Mouse (Mus musculus) kidney, embryonic 15.5 days (tissue): ENCODE data around the gene Nedd9. TPM values are rescaled to one million over a fixed set of nuclear protein-coding genes. Genes with fewer than 3 reads are reported as not detected.
A peak's percentile ranks its signal among the peaks of the same experiment; 100 is the strongest.

ENCODE experiments used
- ATAC-seq: fragments of 200-750 bp; cut with Nextera tagmentation; replicated peaks from 2 replicates; pipeline ENCODE4 v1.8.0; 2017; ENCODE audit warnings: moderate TSS enrichment; ENCODE audit not compliant: low FRiP score
- H3K27ac ChIP-seq: fragments of 300-500 bp; sonication (generic); 2 replicates; pipeline ENCODE4 v1.5.1; 2015; ENCODE audit warnings: mild to moderate bottlenecking, inconsistent platforms
- H3K27me3 ChIP-seq: fragments of 300-500 bp; sonication (generic); 2 replicates; pipeline ENCODE4 v1.6.1; 2015; ENCODE audit warnings: inconsistent platforms
- H3K36me3 ChIP-seq: fragments of 300-500 bp; sonication (generic); 2 replicates; pipeline ENCODE4 v1.6.1; 2015; ENCODE audit warnings: inconsistent platforms
- H3K4me1 ChIP-seq: fragments of 300-500 bp; sonication (generic); 2 replicates; pipeline ENCODE4 v1.6.1; 2015; ENCODE audit warnings: inconsistent platforms
- H3K4me2 ChIP-seq: fragments of 300-500 bp; sonication (generic); 2 replicates; pipeline ENCODE4 v1.6.1; 2015; ENCODE audit warnings: moderate library complexity, mild to moderate bottlenecking, inconsistent platforms
- H3K4me3 ChIP-seq: fragments of 300-500 bp; sonication (generic); replicated peaks from 2 replicates; pipeline ENCODE4 v1.5.1; 2015; ENCODE audit warnings: mild to moderate bottlenecking, inconsistent platforms
- H3K9ac ChIP-seq: fragments of 300-500 bp; sonication (generic); 2 replicates; pipeline ENCODE4 v1.6.1; 2015; ENCODE audit warnings: mild to moderate bottlenecking, inconsistent platforms
- H3K9me3 ChIP-seq: fragments of 300-500 bp; sonication (generic); replicated peaks from 2 replicates; pipeline ENCODE4 v1.6.1; 2016; ENCODE audit warnings: inconsistent platforms
- WGBS: fragments of 180-500 bp; shearing (Covaris S2); methylation state at CpG from one replicate; pipeline ENCODE4 v1.1.7; 2015; ENCODE audit warnings: mixed read lengths; 5-methylcytosine and 5-hydroxymethylcytosine counted together
- polyA plus RNA-seq: library from polyadenylated mRNA; unstranded; fragments of >200 nt; fragmentation: Nextera tagmentation; extraction: Ambion mirVana; gene quantifications from 2 replicates; pipeline ENCODE4 v1.2.1, GENCODE M21; 2015

Nedd9 gene
- polyA plus RNA-seq, 1 experiment from 2014 or later: 23.8 TPM

DNA sequence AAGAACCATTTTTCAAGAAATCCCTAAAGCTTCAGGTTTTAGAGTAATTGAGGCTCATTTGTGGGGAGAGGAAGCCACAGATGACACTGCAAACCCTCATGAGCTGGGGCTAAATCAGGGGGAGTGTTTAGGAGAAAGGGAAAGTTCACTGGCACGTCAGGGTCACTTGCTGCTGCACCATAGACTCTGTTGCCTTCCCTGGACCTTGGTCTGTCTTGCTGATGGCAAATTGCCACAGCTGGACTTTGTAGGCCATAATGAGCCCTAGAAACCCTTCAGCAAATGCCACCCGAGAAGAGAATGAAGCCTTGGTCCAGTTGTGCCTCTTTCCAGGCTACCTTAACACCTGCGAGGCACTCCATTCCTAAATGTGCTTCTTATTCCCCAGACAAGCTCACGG, 66.8 kb downstream of the Nedd9 start:
- no peaks in the 10 kb centered on the region for H3K9me3 ChIP-seq
- no peak overlapping the region for H3K4me3 ChIP-seq
- peaks cover 14% of the 10 kb centered on the region; the same call in 1 of the 2 replicates for H3K4me1 ChIP-seq
- H3K9ac ChIP-seq: no peak overlapping the region
- no peak overlapping the region for H3K4me2 ChIP-seq
- no peak overlapping the region for H3K27ac ChIP-seq
- H3K36me3 ChIP-seq: no peaks in the 10 kb centered on the region
- no peaks in the 10 kb centered on the region for H3K27me3 ChIP-seq
- 84% methylated on average over 4 of the region's 4 CpGs for WGBS
- no peak for ATAC-seq

- H3K4me1 ChIP-seq: peaks cover 8% of the 10 kb centered on the region; the same call in 1 of the 2 replicates
- no peak overlapping the region for H3K9ac ChIP-seq
- no peak overlapping the region for H3K27ac ChIP-seq
- H3K36me3 ChIP-seq: no peaks in the 10 kb centered on the region
- WGBS: 82% methylated on average over 13 of the region's 13 CpGs
- ATAC-seq: no peak
- no peaks in the 10 kb centered on the region for H3K9me3 ChIP-seq
- no peak overlapping the region for H3K4me3 ChIP-seq
- no peaks in the 10 kb centered on the region for H3K27me3 ChIP-seq
- no peak overlapping the region for H3K4me2 ChIP-seq
These were observed 68.8 kb downstream of the Nedd9 start for GRCm38 (mm10) chr13:41418198-41418869.

- Histone ChIP-seq H3K9ac (no peak overlapping the region), H3K9me3 (no peaks in the 10 kb centered on the region), H3K4me3 (no peak overlapping the region), H3K27me3 (no peaks in the 10 kb centered on the region), H3K36me3 (no peaks in the 10 kb centered on the region), H3K27ac (no peak overlapping the region), H3K4me1 (0 out of 2 replicates have a peak, but pooled peaks cover 4% of the 10 kb centered on the region), H3K4me2 (no peak overlapping the region)
- no peak for ATAC-seq
- 53% methylated on average over 11 of the region's 11 CpGs for WGBS
These were observed 70.8 kb downstream of the Nedd9 start for GRCm38 (mm10) chr13:41416065-41417016.

DNA sequence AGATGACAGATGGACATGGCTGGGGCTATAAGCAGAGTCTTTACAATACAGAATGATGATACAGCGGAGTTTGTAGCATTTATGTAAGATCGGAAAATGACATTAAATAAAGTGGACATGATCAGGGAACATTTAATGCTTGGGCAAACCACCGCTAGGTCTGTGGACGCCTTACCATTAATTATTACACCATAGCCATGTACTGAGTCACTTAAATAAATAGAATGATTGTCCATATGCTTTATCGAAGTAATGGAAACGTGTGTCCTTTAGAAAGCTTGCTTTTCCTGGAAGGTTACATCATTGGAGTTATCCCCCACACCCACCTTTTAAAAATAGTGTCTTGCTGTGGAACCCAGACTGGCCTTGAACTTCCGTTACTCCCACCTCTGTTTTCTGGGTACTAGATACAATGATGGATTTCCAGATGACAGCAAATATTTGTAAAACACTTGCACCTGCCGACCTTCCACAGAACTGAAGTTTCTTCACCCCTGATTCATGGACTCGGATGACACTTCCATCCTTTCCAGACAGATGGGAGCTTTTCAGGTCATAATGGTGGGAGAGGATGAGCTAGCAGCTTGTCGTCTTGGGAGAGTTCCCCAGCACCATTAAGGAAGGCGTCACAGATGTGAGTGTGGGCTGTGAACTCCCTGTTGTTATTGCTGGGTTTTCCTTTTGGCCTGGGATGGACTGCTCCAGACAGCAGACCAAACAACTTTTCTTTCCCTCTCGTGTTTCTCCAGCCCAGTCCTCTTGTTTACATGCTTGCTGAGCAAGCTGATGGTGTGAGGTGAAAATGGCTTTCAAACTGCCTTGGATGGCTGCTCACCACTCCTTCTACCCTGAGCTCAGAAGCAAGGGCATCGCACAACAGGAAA, 76.7 kb downstream of the Nedd9 start:
- no peaks in the 10 kb centered on the region for H3K36me3 ChIP-seq
- ATAC-seq: no peak
- no peak overlapping the region for H3K27ac ChIP-seq

DNA sequence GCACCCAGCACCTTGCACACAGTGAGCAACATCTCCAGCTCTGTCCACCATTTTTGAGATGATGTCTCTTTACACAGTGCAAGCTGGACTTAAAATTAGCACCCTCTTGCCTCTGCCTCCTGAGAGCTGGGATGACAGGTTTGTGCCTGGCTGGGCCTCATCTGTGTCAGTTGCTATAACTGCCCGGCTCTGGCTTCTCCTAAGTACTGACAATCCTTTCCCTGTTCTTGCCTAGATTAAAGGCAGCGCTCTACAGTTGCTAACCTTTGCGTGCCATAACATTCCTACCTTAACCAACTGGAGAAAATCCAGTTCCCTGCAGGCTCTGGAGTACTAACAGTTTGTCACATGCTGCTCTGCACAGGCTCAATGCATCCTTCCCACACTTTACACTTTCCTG, 77.9 kb downstream of the Nedd9 start:
- Histone ChIP-seq H3K4me2 (no peak overlapping the region), H3K27ac (no peak overlapping the region), H3K9ac (no peak overlapping the region), H3K9me3 (no peaks in the 10 kb centered on the region), H3K36me3 (no peaks in the 10 kb centered on the region), H3K4me1 (peaks cover 6% of the 10 kb centered on the region; the same call in 1 of the 2 replicates), H3K4me3 (no peak overlapping the region), H3K27me3 (no peaks in the 10 kb centered on the region)
- ATAC-seq: no peak
- WGBS: 86% methylated on average over 3 of the region's 3 CpGs

More for the DNA sequence above, 76.7 kb downstream of the Nedd9 start:
- Histone ChIP-seq H3K4me1 (peaks cover 6% of the 10 kb centered on the region; the same call in 1 of the 2 replicates), H3K27me3 (no peaks in the 10 kb centered on the region), H3K9ac (no peak overlapping the region), H3K4me2 (no peak overlapping the region), H3K4me3 (no peak overlapping the region), H3K9me3 (no peaks in the 10 kb centered on the region)
- WGBS: 51% methylated on average over 13 of the region's 13 CpGs

GRCm38 (mm10) chr13:41408374-41408952, 78.7 kb downstream of the Nedd9 start:
- no peaks in the 10 kb centered on the region for H3K27me3 ChIP-seq
- no peak overlapping the region for H3K4me3 ChIP-seq
- no peak for ATAC-seq
- 84% methylated on average over 10 of the region's 10 CpGs for WGBS
- H3K9ac ChIP-seq: no peak overlapping the region
- peaks cover 10% of the 10 kb centered on the region for H3K4me1 ChIP-seq
- no peak overlapping the region for H3K27ac ChIP-seq
- H3K9me3 ChIP-seq: no peaks in the 10 kb centered on the region
- no peak overlapping the region for H3K4me2 ChIP-seq
- H3K36me3 ChIP-seq: no peaks in the 10 kb centered on the region

GRCm38 (mm10) chr13:41405009-41405408, 82.2 kb downstream of the Nedd9 start:
- WGBS: 80% methylated on average over 5 of the region's 5 CpGs

DNA sequence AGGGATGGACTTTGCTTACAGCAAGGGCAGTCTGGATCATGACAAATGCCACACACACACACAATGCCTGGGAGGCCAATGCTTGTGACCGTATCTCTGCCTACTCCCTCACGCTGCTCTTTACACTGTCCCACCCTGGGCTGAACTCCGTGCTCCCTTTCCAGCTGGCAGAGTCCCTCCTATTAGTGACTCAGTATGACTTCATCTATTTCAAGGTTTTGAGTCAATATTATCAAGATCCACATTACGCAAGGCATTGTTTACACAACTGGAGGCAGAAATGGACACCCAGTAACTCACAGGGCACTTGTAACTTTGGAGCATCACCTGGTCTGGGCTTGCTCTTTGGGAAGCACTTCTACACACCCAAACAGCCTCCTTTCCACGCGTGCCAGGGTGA, 83.3 kb downstream of the Nedd9 start:
- Histone ChIP-seq H3K4me2 (no peak overlapping the region), H3K9me3 (no peaks in the 10 kb centered on the region), H3K36me3 (no peaks in the 10 kb centered on the region), H3K9ac (no peak overlapping the region), H3K4me3 (no peak overlapping the region), H3K27me3 (no peaks in the 10 kb centered on the region), H3K27ac (0 out of 2 replicates have a peak overlapping the region, but pooled peaks have one; percentile 64), H3K4me1 (peaks cover 21% of the 10 kb centered on the region)
- ATAC-seq: 0 out of 2 replicates have a peak, but pooled peaks have one; percentile 47
- whole genome bisulfite sequencing: 70% methylated on average over 6 of the region's 6 CpGs

More at GRCm38 (mm10) chr13:41405009-41405408, 82.2 kb downstream of the Nedd9 start:
- Histone ChIP-seq H3K9ac (no peak overlapping the region), H3K27ac (no peak overlapping the region), H3K36me3 (no peaks in the 10 kb centered on the region), H3K27me3 (no peaks in the 10 kb centered on the region), H3K4me1 (peaks cover 21% of the 10 kb centered on the region), H3K9me3 (no peaks in the 10 kb centered on the region), H3K4me2 (no peak overlapping the region), H3K4me3 (no peak overlapping the region)
- ATAC-seq: no peak

GRCm38 (mm10) chr13:41402441-41403003, 84.6 kb downstream of the Nedd9 start:
- H3K4me1 ChIP-seq: peaks cover 21% of the 10 kb centered on the region
- H3K27ac ChIP-seq: peak overlapping the region; percentile 72
- no peak overlapping the region for H3K4me3 ChIP-seq
- no peaks in the 10 kb centered on the region for H3K9me3 ChIP-seq
- no peak overlapping the region for H3K4me2 ChIP-seq
- ATAC-seq: peak; percentile 92
- no peak overlapping the region for H3K9ac ChIP-seq
- WGBS: 32% methylated on average over 6 of the region's 6 CpGs
- no peaks in the 10 kb centered on the region for H3K27me3 ChIP-seq
- no peaks in the 10 kb centered on the region for H3K36me3 ChIP-seq

GRCm38 (mm10) chr13:41401775-41402174, 85.4 kb downstream of the Nedd9 start:
- no peaks in the 10 kb centered on the region for H3K36me3 ChIP-seq
- ATAC-seq: no peak
- no peaks in the 10 kb centered on the region for H3K9me3 ChIP-seq
- no peak overlapping the region for H3K27ac ChIP-seq
- no peak overlapping the region for H3K4me3 ChIP-seq
- no peak overlapping the region for H3K9ac ChIP-seq
- H3K27me3 ChIP-seq: no peaks in the 10 kb centered on the region
- H3K4me2 ChIP-seq: no peak overlapping the region
- peaks cover 21% of the 10 kb centered on the region for H3K4me1 ChIP-seq
- WGBS: 68% methylated on average over 6 of the region's 6 CpGs

- Histone ChIP-seq H3K4me3 (no peak overlapping the region), H3K4me1 (peaks cover 21% of the 10 kb centered on the region), H3K9ac (no peak overlapping the region), H3K27me3 (no peaks in the 10 kb centered on the region), H3K9me3 (no peaks in the 10 kb centered on the region), H3K4me2 (no peak overlapping the region), H3K36me3 (no peaks in the 10 kb centered on the region), H3K27ac (no peak overlapping the region)
- WGBS: 79% methylated on average over 3 of the region's 3 CpGs
- no peak for ATAC-seq
These were observed 86.9 kb downstream of the Nedd9 start for GRCm38 (mm10) chr13:41400289-41400688.
